In the genomic region with DNA sequence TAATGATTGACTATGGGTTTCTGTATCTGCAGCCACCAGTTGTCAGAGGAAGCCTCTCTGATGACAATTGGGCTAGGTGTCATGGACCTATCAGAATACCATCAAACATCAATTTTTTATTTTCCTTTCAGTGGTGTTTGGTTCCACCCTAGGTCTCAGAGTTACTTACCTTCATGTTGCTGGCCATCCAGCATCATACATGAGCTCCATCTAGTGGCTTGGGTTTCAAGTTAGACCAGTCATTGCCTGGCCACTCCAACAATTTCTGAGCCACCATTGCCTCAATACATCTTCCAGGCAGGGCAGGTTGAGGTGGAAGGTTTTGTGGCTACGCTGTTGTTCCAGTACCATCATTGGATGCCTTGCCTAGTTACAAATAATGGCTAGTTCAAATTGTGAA, we compare ENCODE assay signal across 22 mouse cellular contexts.
DNase-seq lines count a peak whose midpoint lies in the region; ATAC-seq and TF ChIP-seq lines count a peak whose summit lies in the region.
"Had no signal": no experiment of that assay in that cellular context is flagged by ENCODE, and none has a peak within 500 bp of the region (broad histone marks: within the 10 kb centered on the region; RNA-seq: fewer than 3 reads in every experiment).

No protein-coding gene starts in this region.

- H3K27me3 ChIP-seq in embryonic facial prominence, embryonic 11.5 days (ENCODE audit: control insufficient read depth, insufficient read depth, low read length), result no peaks in the 10 kb centered on the region
- H3K27me3 ChIP-seq in embryonic facial prominence, embryonic 10.5 days (replicated peaks; ENCODE audit: low read depth, poor library complexity, severe bottlenecking), result no peaks in the 10 kb centered on the region
- H3K27me3 ChIP-seq in stomach, postnatal 0 days (ENCODE audit: control insufficient read depth, insufficient read depth, low read length), result no peaks in the 10 kb centered on the region
- H3K27me3 ChIP-seq in liver, postnatal 0 days (ENCODE audit: insufficient read depth, low read length), result no peaks in the 10 kb centered on the region
- H3K27me3 ChIP-seq: embryonic facial prominence, embryonic 12.5 days; forebrain, embryonic 15.5 days had no signal

- no peak for TF ChIP-seq EP300 in stomach, postnatal 0 days (optimal IDR thresholded peaks at IDR 0.05)
- no peak for TF ChIP-seq EP300 in liver, postnatal 0 days (IDR thresholded peaks at IDR 0.05; ENCODE audit: low read depth)

- no peak overlapping the region for H3K4me2 ChIP-seq in embryonic facial prominence, embryonic 11.5 days (ENCODE audit: low read depth, low read length)
- no peak overlapping the region for H3K4me2 ChIP-seq in stomach, postnatal 0 days (replicated peaks; ENCODE audit: low read depth)
- H3K4me2 ChIP-seq in liver, postnatal 0 days (ENCODE audit: low read depth, low read length), result no peak overlapping the region
- H3K4me2 ChIP-seq: embryonic facial prominence, embryonic 12.5 days; forebrain, embryonic 15.5 days; hindbrain, embryonic 14.5 days had no signal

- H3K27ac ChIP-seq in embryonic facial prominence, embryonic 11.5 days (replicated peaks; ENCODE audit: low read depth, low read length), result no peak overlapping the region
- H3K27ac ChIP-seq in embryonic facial prominence, embryonic 10.5 days (replicated peaks), result no peak overlapping the region
- no peak overlapping the region for H3K27ac ChIP-seq in left cerebral cortex, adult 2 months
- H3K27ac ChIP-seq in stomach, postnatal 0 days (replicated peaks), result no peak overlapping the region
- H3K27ac ChIP-seq in liver, postnatal 0 days (ENCODE audit: low read depth), result no peak overlapping the region
- H3K27ac ChIP-seq: embryonic facial prominence, embryonic 12.5 days; forebrain, embryonic 15.5 days; heart, embryonic 10.5 days; hindbrain, embryonic 14.5 days had no signal

- no peak overlapping the region for H3K4me3 ChIP-seq in embryonic facial prominence, embryonic 11.5 days (ENCODE audit: low read depth, low read length)
- H3K4me3 ChIP-seq in embryonic facial prominence, embryonic 10.5 days, result no peak overlapping the region
- H3K4me3 ChIP-seq in left cerebral cortex, adult 2 months, result no peak overlapping the region
- no peak overlapping the region for H3K4me3 ChIP-seq in stomach, postnatal 0 days (ENCODE audit: low read depth, low read length)
- no peak overlapping the region for H3K4me3 ChIP-seq in liver, postnatal 0 days (ENCODE audit: low read depth, low read length)
- H3K4me3 ChIP-seq: embryonic facial prominence, embryonic 12.5 days; erythroblast, embryonic 14.5 days; forebrain, embryonic 15.5 days; heart, embryonic 10.5 days had no signal

- peak; percentile 44 for TF ChIP-seq CTCF in left cerebral cortex, adult 2 months (IDR thresholded peaks at IDR 0.05)
- peak; percentile 10; the same call in 1 of the 2 replicates for TF ChIP-seq CTCF in brain, embryonic 14.5 days (IDR thresholded peaks at IDR 0.05; ENCODE audit: borderline replicate concordance, extremely low read depth, insufficient read depth, insufficient read length)
- peak; percentile 39 for TF ChIP-seq CTCF in stomach, postnatal 0 days (IDR thresholded peaks at IDR 0.05; ENCODE audit: low read depth)
- TF ChIP-seq CTCF in liver, postnatal 0 days (IDR thresholded peaks at IDR 0.05; ENCODE audit: low read depth), result no peak; the same call in 1 of the 2 replicates

- H3K9ac ChIP-seq in embryonic facial prominence, embryonic 11.5 days (replicated peaks; ENCODE audit: low read length), result no peak overlapping the region
- H3K9ac ChIP-seq in stomach, postnatal 0 days (ENCODE audit: low read length), result no peak overlapping the region
- H3K9ac ChIP-seq in liver, postnatal 0 days (replicated peaks), result no peak overlapping the region
- H3K9ac ChIP-seq: embryonic facial prominence, embryonic 12.5 days; forebrain, embryonic 15.5 days; hindbrain, embryonic 14.5 days had no signal

- no peak for TF ChIP-seq POLR2A in brain, embryonic 14.5 days (IDR thresholded peaks at IDR 0.05; ENCODE audit: borderline replicate concordance, extremely low read depth, insufficient read depth, insufficient read length, poor library complexity, severe bottlenecking)

- no peaks in the 10 kb centered on the region for H3K9me3 ChIP-seq in embryonic facial prominence, embryonic 11.5 days (replicated peaks; ENCODE audit: control insufficient read depth, low read length)
- no peaks in the 10 kb centered on the region for H3K9me3 ChIP-seq in embryonic facial prominence, embryonic 10.5 days
- no peaks in the 10 kb centered on the region for H3K9me3 ChIP-seq in stomach, postnatal 0 days (ENCODE audit: control insufficient read depth, low read length)
- H3K9me3 ChIP-seq in liver, postnatal 0 days (ENCODE audit: low read length), result no peaks in the 10 kb centered on the region
- H3K9me3 ChIP-seq: embryonic facial prominence, embryonic 12.5 days; forebrain, embryonic 15.5 days; heart, embryonic 10.5 days had no signal

- DNase-seq in embryonic facial prominence, embryonic 11.5 days (ENCODE audit: low spot score), result peak; percentile 3
- DNase-seq in embryonic facial prominence, embryonic 10.5 days (ENCODE audit: low spot score), result no peak
- DNase-seq in left cerebral cortex, adult 2 months (ENCODE audit: extremely low spot score in 1 of 2, low spot score in 2 of 2), result no peak
- DNase-seq in left cerebral cortex, adult 8-10 months (ENCODE audit: low spot score in 2 of 2), result no peak
- DNase-seq in brain, embryonic 14.5 days (ENCODE audit: low read depth), result peak; percentile 28
- no peak for DNase-seq in stomach, postnatal 0 days (ENCODE audit: low spot score)
- no peak for DNase-seq in liver, postnatal 0 days
- DNase-seq: adrenal gland, postnatal 10 days; cerebellum, adult 11-12 months; heart, postnatal 10 days; kidney, postnatal 10 days; left cerebral cortex, postnatal 4 days; liver; lung, postnatal 14 days; right cerebral cortex, postnatal 25 days; thymus, adult 2 months had no signal

- no peaks in the 10 kb centered on the region for H3K36me3 ChIP-seq in embryonic facial prominence, embryonic 11.5 days (replicated peaks; ENCODE audit: control insufficient read depth, insufficient read depth, low read depth, low read length)
- no peaks in the 10 kb centered on the region for H3K36me3 ChIP-seq in embryonic facial prominence, embryonic 10.5 days (replicated peaks)
- H3K36me3 ChIP-seq in stomach, postnatal 0 days (ENCODE audit: control insufficient read depth, insufficient read depth, low read length), result no peaks in the 10 kb centered on the region
- H3K36me3 ChIP-seq in liver, postnatal 0 days (replicated peaks; ENCODE audit: insufficient read depth, low read length), result no peaks in the 10 kb centered on the region
- H3K36me3 ChIP-seq: embryonic facial prominence, embryonic 12.5 days; forebrain, embryonic 15.5 days; heart, embryonic 10.5 days had no signal

- no peaks in the 10 kb centered on the region for H3K4me1 ChIP-seq in embryonic facial prominence, embryonic 11.5 days (ENCODE audit: control insufficient read depth, insufficient read depth, low read length)
- H3K4me1 ChIP-seq in embryonic facial prominence, embryonic 10.5 days, result no peaks in the 10 kb centered on the region
- H3K4me1 ChIP-seq in stomach, postnatal 0 days (replicated peaks; ENCODE audit: control insufficient read depth, insufficient read depth), result no peaks in the 10 kb centered on the region
- H3K4me1 ChIP-seq in liver, postnatal 0 days (ENCODE audit: insufficient read depth), result no peaks in the 10 kb centered on the region
- H3K4me1 ChIP-seq: embryonic facial prominence, embryonic 12.5 days; forebrain, embryonic 15.5 days; heart, embryonic 10.5 days had no signal

- intact Hi-C loops in left cerebral cortex, adult 2 months (cut with DNase I), result no loop called here

- ATAC-seq in embryonic facial prominence, embryonic 11.5 days (replicated peaks; ENCODE audit: insufficient number of reproducible peaks, low FRiP score, low TSS enrichment, low read depth), result no peak
- ATAC-seq in stomach, postnatal 0 days (ENCODE audit: low FRiP score, low TSS enrichment), result no peak
- no peak for ATAC-seq in liver, postnatal 0 days
- ATAC-seq: forebrain, embryonic 15.5 days; intestine, embryonic 16.5 days had no signal

- WGBS in embryonic facial prominence, embryonic 11.5 days, result 92% methylated on average over 1 of the region's 1 CpGs
- WGBS in embryonic facial prominence, embryonic 10.5 days, result 92% methylated on average over 1 of the region's 1 CpGs
- WGBS in stomach, postnatal 0 days, result 95% methylated on average over 1 of the region's 1 CpGs
- 69% methylated on average over 1 of the region's 1 CpGs for WGBS in liver, postnatal 0 days (ENCODE audit: insufficient replicate concordance)

Comparison
In these comparisons a context has a peak if more than half of its experiments do, and no peak if none do; other contexts are left out.
1. DNase-seq: peak in embryonic facial prominence, embryonic 11.5 days (single experiment) and brain, embryonic 14.5 days (single experiment); none in embryonic facial prominence, embryonic 10.5 days (single experiment), left cerebral cortex, adult 2 months (0 of 2), left cerebral cortex, adult 8-10 months (0 of 2), stomach, postnatal 0 days (single experiment) and liver, postnatal 0 days (single experiment).